Mouse (Mus musculus): ENCODE data around the gene Rai14.

The Rai14 gene

GRCm38 (mm10) chr15:10621194-10621593 lies 93.2 kb downstream of the Rai14 start:
- intact Hi-C loops (cut with DNase I) = no loop called here

- intact Hi-C loops (cut with DNase I) = no loop called here
Measured at GRCm38 (mm10) chr15:10619678-10620077, 94.7 kb downstream of the Rai14 start.

- intact Hi-C loops (cut with DNase I) = no loop called here
Measured at GRCm38 (mm10) chr15:10618276-10618675, 96.1 kb downstream of the Rai14 start.

GRCm38 (mm10) chr15:10616001-10616400 lies 98.4 kb downstream of the Rai14 start:
- intact Hi-C loops (cut with DNase I) = no loop called here

GRCm38 (mm10) chr15:10611040-10611439 lies 103.4 kb downstream of the Rai14 start:
- intact Hi-C loops (cut with DNase I) = no loop called here

GRCm38 (mm10) chr15:10609107-10609506 lies 105.3 kb downstream of the Rai14 start:
- intact Hi-C loops (cut with DNase I) = loop anchor here (10.0 kb wide), 1 partner anchor 266 kb away; no protein-coding TSS in a partner anchor

- intact Hi-C loops (cut with DNase I) = loop anchor here (10.0 kb wide), 1 partner anchor 266 kb away; no protein-coding TSS in a partner anchor
Measured at GRCm38 (mm10) chr15:10608508-10609098, 105.8 kb downstream of the Rai14 start.

GRCm38 (mm10) chr15:10599413-10599812 lies 115.0 kb downstream of the Rai14 start:
- intact Hi-C loops (cut with DNase I) = no loop called here

- intact Hi-C loops (cut with DNase I) = no loop called here
Measured at GRCm38 (mm10) chr15:10598259-10599225, 115.9 kb downstream of the Rai14 start.

- intact Hi-C loops (cut with DNase I) = no loop called here
Measured at GRCm38 (mm10) chr15:10596871-10597270, 117.6 kb downstream of the Rai14 start.

- intact Hi-C loops (cut with DNase I) = no loop called here
Measured at GRCm38 (mm10) chr15:10595408-10595807, 119.0 kb downstream of the Rai14 start.

GRCm38 (mm10) chr15:10594910-10595309 lies 119.5 kb downstream of the Rai14 start:
- intact Hi-C loops (cut with DNase I) = no loop called here

- intact Hi-C loops (cut with DNase I) = no loop called here
Measured at GRCm38 (mm10) chr15:10593094-10593493, 121.3 kb downstream of the Rai14 start.

- intact Hi-C loops (cut with DNase I) = no loop called here
Measured at GRCm38 (mm10) chr15:10586565-10586964, 127.9 kb downstream of the Rai14 start.

- intact Hi-C loops (cut with DNase I) = loop anchor here (5.0 kb wide), 1 partner anchor 82 kb away; no protein-coding TSS in a partner anchor
Measured at GRCm38 (mm10) chr15:10584359-10585187, 129.9 kb downstream of the Rai14 start.

GRCm38 (mm10) chr15:10583408-10583807 lies 131.0 kb downstream of the Rai14 start:
- intact Hi-C loops (cut with DNase I) = loop anchor here (5.0 kb wide), 1 partner anchor 81 kb away; no protein-coding TSS in a partner anchor

- intact Hi-C loops (cut with DNase I) = no loop called here
Measured at GRCm38 (mm10) chr15:10579159-10579558, 135.3 kb downstream of the Rai14 start.

GRCm38 (mm10) chr15:10566486-10566885 lies 147.9 kb downstream of the Rai14 start:
- intact Hi-C loops (cut with DNase I) = no loop called here

GRCm38 (mm10) chr15:10564201-10564600 lies 150.2 kb downstream of the Rai14 start:
- intact Hi-C loops (cut with DNase I) = no loop called here

- intact Hi-C loops (cut with DNase I) = no loop called here
Measured at GRCm38 (mm10) chr15:10562281-10562680, 152.1 kb downstream of the Rai14 start.

- intact Hi-C loops (cut with DNase I) = no loop called here
Measured at GRCm38 (mm10) chr15:10560005-10560404, 154.4 kb downstream of the Rai14 start.

All from adrenal gland (tissue).